Mouse (Mus musculus): ENCODE data around the gene Ankdd1a. TPM values are rescaled to one million over a fixed set of nuclear protein-coding genes. Genes with fewer than 3 reads are reported as not detected.

Gene Ankdd1a
- 1 to 10 TPM; 3.3 to 3.8 TPM for total RNA-seq (2021)

DNA sequence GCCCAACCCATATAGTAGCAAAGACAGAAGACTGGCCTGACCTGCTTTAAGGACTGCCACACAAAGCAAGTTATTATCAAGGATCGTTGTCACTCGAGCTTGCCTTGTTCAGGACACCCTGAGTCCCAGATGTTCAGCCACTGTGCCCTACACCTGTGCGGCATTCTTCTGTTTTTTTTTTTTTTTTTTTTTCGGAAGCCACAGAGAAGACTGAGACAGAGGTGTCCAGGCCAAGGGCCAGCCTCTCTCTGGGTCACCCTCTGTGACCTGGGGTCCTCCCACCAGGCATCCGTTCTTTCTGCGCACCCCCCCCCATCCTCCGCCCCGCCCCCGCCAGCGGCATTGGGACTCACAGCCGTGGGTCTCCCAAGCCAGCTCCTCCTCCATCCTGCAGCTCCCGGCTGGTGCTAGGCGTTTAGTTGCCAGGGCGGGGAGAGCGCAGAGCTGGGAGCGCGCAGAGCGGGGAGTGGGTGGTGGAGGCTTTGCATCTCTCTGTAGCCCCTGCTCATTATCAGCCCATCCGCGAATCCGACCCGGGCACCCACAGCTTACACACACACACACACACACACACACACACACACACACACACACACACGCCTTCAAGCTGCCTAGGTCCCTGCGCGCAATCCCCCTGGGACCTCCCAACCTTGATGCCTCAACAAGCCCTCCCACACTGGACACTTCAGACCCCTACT lies at the start of gene Ankdd1a:
Gene Ankdd1a (minus strand): TSS at position 387 of the 698 bp plus-strand sequence.
- peak; percentile 28 to 58 for DNase-seq (ENCODE audit: extremely low spot score in 1 of 2, low spot score in 1 of 2)

DNA sequence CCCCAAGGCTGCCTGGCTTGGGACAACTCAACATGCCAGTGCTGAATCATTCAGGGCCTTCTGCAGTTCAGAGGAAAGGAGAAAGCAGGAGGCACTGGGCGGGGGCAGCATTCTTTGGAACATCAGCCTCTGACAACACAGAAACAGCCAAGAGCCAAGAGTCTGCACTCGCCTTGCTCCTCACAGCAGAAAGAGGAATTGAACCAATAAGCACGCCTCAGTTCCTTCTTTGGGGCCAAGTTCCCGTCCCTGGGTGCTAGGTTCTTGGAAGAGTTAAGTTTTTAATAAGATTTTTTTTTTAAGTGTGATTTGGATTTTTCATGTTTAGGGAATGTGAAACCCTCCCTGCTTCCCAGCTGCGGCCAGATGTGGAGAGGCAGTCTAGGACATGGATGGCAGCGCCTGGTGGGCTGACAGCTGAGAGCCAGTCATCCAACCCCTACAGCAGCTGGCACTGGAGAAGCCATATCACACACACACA lies 49.5 kb upstream of the Ankdd1a start:
- DNase-seq (ENCODE audit: extremely low spot score in 1 of 2, low spot score in 1 of 2): no peak

DNA sequence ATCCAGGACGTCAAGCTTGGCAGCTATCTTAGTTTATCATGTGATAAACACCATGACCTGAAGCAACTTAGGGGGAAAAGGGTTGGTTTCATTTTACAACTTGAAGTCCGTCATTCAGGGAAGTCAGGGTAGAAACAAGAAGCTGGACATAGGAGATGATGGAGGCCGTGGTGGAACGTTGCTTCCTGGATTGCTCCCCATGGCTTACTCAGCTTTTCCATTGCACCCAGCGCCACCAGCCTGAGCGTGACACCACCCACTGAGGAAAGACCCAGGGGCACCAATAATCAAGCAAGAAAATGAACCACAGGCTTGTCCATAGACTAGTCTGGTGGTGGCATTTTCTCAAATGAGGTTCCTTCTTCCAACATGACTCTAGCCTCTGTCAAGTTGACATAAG lies 48.8 kb upstream of the Ankdd1a start:
- DNase-seq (ENCODE audit: extremely low spot score in 1 of 2, low spot score in 1 of 2): no peak

DNA sequence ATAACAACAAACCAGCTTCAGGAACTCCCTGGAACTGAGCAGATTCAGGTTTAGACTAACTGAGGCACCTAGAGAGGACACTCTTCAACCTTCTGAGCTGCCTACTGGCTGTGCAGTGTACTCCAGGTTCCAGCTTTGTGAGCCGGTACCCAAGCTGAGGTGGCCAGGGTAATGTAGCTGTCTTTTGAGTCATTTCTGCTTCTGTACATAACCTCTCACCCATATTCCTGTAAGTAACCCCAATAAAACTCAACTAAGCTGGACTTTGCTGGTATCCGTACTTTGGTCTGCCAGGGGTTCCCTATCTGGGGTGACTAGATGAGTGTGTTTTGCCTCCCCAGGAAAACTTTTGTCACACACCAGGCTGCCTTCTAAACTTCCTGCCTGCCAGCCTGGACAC lies 44.7 kb upstream of the Ankdd1a start:
- DNase-seq (ENCODE audit: extremely low spot score in 1 of 2, low spot score in 1 of 2): no peak

DNA sequence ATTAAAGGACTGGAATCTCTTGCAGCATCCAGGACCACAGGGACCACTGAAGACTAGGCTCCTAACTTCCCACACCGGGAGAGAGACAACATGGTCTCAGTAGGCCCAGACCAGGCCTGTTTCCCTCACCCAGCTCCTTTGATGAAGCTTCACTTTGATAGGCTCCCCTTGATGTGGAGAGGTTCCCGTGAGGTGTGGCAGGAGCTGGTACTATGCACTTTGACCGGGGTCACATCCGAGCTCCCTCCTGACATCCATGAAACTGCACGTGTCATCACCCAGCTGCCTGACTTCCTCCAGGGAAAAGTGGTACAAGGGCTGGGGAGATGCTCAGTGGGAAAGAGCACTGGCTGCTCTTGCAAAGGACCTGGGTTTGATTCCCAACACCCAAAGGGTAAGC lies 43.1 kb upstream of the Ankdd1a start:
- no peak for DNase-seq (ENCODE audit: extremely low spot score in 1 of 2, low spot score in 1 of 2)

DNA sequence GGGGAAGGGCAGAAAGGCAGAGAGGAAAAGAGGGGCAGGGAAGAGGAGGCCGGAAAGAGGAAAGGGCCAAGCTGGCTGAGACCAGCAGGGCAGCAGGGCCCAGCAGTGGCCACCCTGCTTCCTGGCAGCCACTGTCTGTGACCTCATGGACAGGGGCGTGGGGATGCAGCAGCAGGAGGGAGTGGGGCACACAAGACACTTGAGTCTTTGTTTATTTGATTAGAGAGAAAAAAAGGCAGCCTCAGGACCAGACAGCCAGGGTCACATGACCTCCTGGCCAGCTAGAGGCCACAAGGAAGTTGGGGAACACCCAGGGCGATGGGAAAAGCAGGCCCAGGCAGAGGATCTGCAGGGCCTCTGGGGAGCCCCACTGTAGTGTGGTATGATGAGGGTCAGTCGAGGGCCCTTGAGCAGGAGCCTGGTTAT lies 42.1 kb upstream of the Ankdd1a start:
- no peak for DNase-seq (ENCODE audit: extremely low spot score in 1 of 2, low spot score in 1 of 2)

DNA sequence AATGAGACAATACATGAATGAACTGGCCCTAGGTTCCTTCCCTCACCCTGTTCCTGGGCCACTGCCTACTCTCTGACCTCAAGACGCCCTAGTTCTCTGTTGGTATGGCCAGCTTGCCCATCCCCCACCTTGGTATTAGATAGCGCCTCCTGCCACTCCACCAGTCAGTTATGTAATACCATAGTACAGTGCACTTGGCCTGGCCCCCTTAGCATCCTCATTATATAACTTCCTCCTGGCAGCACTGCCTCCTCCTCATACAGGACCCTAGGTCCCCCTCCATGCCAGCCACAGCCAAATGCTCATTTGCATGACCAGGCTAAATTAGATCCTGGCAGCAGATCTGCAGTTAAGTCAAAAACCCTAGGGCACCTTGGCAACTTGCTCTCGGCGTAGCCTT lies 41.0 kb upstream of the Ankdd1a start:
- no peak for DNase-seq (ENCODE audit: extremely low spot score in 1 of 2, low spot score in 1 of 2)

DNA sequence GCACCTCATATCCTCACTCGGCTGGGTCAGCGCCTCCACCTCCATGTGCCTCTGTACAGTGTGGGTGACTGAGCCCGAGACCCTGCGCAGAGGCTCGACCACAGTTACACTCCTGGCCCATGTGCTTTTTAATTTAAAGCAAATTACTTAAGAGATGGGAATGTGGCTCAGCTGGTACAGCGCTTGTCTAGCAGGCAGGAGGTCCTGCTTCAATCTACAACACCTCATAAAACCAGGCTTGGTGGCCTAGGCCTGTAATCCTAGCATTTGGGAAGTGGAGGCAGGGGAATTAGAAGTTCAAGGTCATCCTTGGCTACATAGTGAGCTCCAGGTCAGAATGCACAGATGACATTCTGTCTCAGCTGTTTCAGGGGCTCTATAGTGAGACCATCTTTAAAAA lies 38.8 kb upstream of the Ankdd1a start:
- DNase-seq (ENCODE audit: extremely low spot score in 1 of 2, low spot score in 1 of 2): no peak

DNA sequence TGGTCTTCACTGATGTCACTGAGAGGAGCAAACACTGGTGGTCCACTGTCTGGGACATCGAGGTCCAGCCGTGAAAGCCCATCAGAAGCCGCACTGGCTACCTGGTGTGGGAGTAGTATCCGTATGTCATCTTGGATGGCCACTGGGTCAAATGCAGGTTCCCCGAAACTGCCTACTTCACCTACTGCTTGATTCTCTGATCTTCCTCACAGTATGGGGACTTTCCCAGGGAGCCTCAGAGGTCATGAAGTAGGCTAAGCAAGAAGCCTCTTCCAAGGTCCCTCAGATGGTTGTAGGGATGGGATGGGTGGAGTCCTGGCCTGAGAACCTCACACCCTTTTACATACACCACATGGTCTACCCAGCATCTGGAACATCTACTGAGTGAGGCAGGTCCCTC lies 37.0 kb upstream of the Ankdd1a start:
- DNase-seq (ENCODE audit: extremely low spot score in 1 of 2, low spot score in 1 of 2): no peak

DNA sequence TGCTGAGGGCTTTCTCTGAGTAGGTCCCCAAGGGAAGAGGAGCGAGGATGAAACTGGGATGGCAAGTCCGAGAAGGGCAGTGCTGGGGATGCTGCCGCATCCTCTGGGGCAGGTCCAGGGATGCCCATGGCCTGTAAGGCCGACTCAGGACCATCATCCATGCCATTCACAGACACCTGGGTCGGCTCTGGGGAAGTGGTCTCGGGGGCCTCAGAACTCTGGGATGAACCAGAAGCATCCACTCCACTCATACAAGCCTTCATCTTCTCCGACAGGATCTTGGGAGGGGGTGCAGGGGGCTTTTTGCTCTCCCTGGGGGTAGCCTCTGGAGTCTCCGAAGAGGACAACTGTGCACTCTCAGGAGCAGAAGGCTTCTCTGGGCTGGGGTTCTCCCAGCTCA lies 36.4 kb upstream of the Ankdd1a start:
- no peak for DNase-seq (ENCODE audit: extremely low spot score in 1 of 2, low spot score in 1 of 2)

DNA sequence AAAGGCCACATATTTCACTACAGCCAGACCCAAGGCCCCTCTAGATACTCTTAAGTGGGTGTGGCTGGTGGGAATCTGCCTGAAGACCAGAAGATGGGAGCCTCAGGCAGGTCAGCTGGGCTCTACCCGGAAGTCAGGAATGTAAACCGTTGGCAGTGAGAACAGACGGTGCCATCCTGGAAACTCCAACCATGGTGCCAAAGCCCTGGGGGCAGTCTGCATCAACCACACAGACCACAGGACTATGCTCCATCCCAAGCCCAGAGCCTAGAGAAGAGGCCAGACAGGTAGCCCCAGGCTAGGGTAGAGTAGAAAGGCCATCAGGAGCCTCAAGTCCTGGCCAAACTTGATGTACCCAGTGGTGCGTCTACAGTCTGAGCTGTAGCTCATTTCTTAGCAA lies 35.6 kb upstream of the Ankdd1a start:
- DNase-seq (ENCODE audit: extremely low spot score in 1 of 2, low spot score in 1 of 2): no peak

DNA sequence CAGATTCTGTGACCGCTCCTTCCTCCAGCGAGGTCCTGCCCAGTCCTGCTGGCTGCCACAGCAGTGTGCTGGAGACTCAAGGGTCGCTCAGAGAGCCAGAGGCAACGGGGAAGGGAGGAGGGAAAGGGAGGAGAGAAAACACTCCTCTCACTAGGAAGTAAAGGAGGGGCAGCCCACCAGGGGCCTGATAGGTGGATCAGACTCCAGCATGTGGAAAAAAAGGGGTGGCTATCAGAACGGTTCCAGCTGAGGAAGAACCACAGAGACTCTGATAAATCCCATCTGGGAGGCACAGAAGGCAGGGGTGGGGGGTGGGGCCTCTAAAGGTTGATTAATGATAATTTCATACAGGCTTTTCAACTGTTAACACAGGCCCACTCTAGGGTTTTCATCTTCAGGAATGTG lies 35.0 kb upstream of the Ankdd1a start:
- no peak for DNase-seq (ENCODE audit: extremely low spot score in 1 of 2, low spot score in 1 of 2)

DNA sequence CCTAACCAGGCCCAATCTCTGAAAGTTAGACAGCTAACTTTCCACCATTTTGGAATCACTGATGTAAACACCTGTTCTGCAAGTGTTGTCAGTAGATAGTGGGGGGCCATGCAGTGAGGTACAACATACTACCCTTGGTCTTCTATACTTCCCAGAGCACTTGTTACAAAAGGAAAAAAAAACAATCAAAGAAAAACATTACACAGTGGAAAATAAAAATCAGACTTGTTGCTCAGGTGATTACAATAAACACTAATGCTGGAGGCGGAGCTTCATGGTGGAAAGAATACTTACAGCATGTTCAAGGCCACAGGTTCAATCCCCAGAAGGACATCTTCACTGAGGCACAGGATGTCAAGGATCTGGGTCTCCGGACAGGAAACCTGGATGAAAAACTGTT lies 32.7 kb upstream of the Ankdd1a start:
- DNase-seq (ENCODE audit: extremely low spot score in 1 of 2, low spot score in 1 of 2): no peak

DNA sequence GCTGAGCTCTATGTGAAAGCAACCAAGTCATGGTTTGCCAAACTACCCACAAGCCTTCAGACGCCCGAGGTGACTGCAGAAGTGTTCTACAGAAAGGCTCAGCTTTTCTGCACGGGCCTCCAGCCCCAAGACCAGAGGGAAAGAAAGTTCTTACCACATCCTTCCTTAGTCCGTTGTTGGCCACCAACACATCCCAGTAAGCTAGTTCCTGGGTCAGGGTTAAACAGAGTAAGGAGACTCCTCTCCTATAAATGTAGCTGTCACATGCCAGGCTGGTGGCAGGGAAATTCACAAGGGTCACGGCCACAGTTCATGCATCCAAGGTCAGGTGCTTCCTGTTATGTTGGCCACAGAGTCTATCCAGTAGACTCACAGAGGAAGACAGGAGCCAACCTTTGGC lies 32.1 kb upstream of the Ankdd1a start:
- DNase-seq (ENCODE audit: extremely low spot score in 1 of 2, low spot score in 1 of 2): no peak

DNA sequence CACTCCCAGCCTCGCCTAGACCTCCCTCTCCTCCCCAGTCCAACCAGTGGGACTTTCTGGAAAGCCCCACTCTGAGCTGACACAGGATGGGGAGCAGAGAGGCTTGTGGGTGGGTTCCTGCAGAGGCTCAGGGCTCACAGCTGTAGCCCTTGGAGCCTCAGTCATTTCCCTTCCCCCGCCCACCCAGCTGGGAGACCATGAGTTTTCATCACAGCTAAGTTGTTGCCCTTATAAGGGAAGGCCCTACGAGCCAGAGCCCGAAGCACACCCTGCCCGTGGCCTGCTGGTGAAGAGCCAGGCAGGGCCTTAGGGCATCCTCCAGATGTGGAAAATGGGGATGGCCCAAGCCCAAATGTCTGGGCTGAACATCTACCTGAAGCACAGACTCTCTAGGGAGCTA lies 31.0 kb upstream of the Ankdd1a start:
- DNase-seq (ENCODE audit: extremely low spot score in 1 of 2, low spot score in 1 of 2): no peak

DNA sequence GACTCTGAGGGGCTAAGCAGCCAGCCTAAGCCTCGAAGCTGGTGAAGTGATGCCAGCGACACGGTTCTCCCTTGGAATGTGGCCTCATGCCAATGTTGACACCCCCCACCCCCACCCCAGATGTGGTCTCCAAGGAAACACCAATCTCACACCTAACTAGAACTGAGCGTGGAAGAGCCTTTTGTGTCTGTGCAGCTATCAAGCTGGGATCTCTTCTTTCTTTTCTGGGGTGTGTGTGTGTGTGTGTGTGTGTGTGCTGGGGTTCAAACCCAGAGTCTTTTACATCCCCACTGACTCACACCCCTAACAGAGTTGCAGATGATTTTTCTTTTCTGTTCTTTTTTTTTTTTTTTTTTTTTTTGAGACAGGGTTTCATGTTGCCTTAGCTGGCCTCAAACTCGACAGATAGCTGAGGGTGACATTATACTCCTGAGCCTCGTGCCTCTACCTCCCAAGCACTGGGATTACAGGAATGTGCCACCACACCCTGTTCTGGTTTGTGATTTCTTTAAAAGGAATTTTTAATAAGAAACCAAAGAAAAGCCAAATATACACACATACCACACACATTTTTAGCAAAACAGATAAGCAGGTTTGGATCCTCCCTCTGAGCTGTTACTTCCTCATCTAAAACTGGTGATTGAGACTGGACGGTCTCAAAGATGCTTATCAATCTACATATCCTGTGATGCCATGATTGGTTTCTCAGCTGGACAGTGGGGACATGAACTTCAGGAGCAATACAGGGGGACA lies 30.3 kb upstream of the Ankdd1a start:
- DNase-seq (ENCODE audit: extremely low spot score in 1 of 2, low spot score in 1 of 2): no peak

DNA sequence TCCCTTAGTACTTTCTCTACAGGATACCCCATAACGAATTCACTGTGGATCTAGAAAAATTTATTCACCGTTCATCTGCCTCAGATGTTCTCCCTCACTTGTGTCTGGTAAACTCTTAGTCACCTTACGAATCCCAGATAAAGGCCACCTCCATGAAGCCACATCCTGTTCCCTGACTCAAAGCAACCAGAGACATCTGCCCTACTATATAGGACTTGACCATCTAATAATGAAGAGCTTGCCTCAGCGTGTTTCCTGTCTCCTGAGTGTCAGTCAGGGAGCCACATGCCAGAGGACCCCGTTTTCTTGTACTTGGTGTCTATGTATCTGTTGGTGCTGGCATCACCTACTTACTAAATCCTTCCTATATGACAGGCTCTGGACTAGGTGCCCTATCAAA lies 29.6 kb upstream of the Ankdd1a start:
- DNase-seq (ENCODE audit: extremely low spot score in 1 of 2, low spot score in 1 of 2): no peak

DNA sequence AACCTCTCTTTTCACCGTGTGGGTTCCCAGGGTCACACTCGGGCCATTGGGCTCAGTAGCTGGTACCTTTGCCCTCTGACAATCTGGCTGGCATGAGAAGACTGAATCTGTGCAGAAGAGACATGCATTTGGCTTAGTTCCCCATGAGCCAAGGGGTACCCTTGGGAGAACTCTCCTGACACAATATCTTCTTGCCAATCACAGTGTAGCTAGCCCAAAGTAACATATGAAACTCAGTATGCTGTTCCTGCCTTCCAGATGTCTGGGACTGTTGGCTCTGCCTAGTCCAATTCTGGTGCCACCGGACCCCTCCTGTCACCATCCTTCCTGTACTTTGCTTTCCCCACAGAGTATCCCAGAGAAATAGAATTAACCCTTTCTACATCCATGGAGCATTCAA lies 29.1 kb upstream of the Ankdd1a start:
- no peak for DNase-seq (ENCODE audit: extremely low spot score in 1 of 2, low spot score in 1 of 2)

DNA sequence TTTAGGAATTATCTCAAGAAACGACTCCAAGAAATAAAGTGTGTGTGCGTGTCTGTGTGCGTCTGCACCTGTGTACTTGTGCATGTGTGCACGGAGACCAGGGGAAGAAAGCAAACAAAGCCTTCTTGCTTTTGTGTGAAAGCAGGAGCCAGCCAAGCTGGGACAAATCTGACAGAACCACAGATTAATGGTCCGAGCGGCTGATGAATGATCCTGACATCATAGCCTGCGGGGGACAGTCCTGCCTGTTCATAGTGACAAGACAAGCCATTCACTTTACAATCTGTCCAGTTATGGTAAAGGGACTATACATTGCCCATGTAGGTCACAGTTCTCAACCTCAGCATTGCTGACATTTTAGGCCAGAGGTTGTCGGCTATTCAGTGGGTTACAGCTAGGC lies 28.3 kb upstream of the Ankdd1a start:
- DNase-seq (ENCODE audit: extremely low spot score in 1 of 2, low spot score in 1 of 2): no peak

DNA sequence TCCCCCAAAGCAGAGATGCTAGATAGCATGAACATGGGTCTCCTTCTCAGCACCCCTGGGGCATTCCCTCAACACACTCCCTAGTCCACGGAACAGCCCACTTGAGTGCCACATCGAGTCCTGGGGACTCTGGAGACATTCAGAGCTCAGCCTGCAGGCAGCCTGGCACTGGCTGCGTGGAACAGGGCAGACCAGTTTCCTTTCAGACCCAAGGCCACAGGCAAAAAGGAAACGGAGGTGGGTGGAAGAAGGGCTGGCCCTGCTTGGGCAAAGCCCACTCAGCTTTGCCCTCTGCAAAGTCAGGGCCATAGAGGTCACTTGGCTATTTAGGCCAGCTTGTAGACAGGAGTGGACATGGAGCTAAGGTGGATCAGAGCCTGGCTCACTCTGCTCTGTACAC lies 27.9 kb upstream of the Ankdd1a start:
- DNase-seq (ENCODE audit: extremely low spot score in 1 of 2, low spot score in 1 of 2): no peak

DNA sequence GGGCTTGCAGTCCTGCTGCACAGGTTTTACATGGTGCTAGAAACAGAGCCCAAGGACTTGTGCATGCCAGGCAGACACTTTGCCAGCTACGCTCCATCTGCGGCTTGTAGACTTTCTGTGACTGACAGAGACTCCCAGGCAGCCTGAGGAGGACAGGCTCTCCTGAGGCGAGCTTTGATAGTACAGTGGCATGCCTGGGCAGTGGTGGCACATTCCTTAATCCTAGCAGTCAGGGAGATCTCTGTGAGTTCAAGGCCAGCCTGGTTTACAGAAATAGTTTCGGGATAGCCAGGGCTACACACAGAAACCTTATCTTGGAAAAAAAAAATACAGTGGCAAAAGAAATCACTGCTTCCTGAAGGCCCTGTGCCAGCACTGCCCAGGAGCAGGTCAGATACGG lies 27.1 kb upstream of the Ankdd1a start:
- no peak for DNase-seq (ENCODE audit: extremely low spot score in 1 of 2, low spot score in 1 of 2)

DNA sequence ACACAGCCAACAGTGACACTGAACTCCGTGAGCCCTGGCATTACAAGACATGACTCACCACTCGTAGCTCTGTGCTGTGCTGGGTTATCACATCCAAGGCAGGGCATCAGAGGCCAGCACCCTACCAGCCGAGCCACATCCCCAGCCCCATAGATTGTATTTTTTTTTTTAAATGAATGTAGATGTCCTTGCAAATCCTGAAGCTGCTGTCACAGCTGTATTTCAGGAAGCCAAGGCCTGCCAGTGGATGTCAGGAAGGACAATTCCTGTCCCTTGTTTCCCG lies 26.4 kb upstream of the Ankdd1a start:
- no peak for DNase-seq (ENCODE audit: extremely low spot score in 1 of 2, low spot score in 1 of 2)
